ENCODE assay signal across 8 mouse cellular contexts in genomic region chr15:85703194-85703641, GRCm38 (mm10). TPM values are rescaled to one million over a fixed set of nuclear protein-coding genes. Genes with fewer than 3 reads are reported as not detected.
DNase-seq lines count a peak whose midpoint lies in the region; ATAC-seq and TF ChIP-seq lines count a peak whose summit lies in the region.

No protein-coding gene starts in this region.

- TF ChIP-seq CTCF in gastrocnemius, adult 2 months (IDR thresholded peaks at IDR 0.05), result no peak
- no peak for TF ChIP-seq CTCF in kidney, adult 2 months (conservative IDR thresholded peaks at IDR 0.05; ENCODE audit: insufficient read depth, insufficient read length, low read depth, low read length)

- H3K4me3 ChIP-seq in gastrocnemius, adult 2 months, result peak overlapping the region; percentile 48
- no peak overlapping the region for H3K4me3 ChIP-seq in kidney, adult 2 months (ENCODE audit: insufficient read depth, low read depth, low read length)
- H3K4me3 ChIP-seq in neural tube, embryonic 13.5 days, result no peak overlapping the region
- H3K4me3 ChIP-seq in embryonic facial prominence, embryonic 10.5 days, result no peak overlapping the region

- intact Hi-C loops in gastrocnemius, adult 2 months (cut with DNase I), result loop anchor here (2.0 kb wide), 1 partner anchor 14 kb away; no protein-coding TSS in a partner anchor
- intact Hi-C loops in gastrocnemius, postnatal 14 days (cut with DNase I; ENCODE audit: low total_unique reads), result loop anchor here (2.0 kb wide), 1 partner anchor 14 kb away; no protein-coding TSS in a partner anchor

- 11% methylated on average over 11 of the region's 11 CpGs for WGBS in kidney, adult 2 months
- 55% methylated on average over 11 of the region's 11 CpGs for WGBS in neural tube, embryonic 13.5 days
- WGBS in embryonic facial prominence, embryonic 10.5 days, result 77% methylated on average over 11 of the region's 11 CpGs

- H3K4me1 ChIP-seq in kidney, adult 2 months (ENCODE audit: control insufficient read depth, insufficient read depth, low read length), result peaks cover 94% of the 10 kb centered on the region
- peaks cover 62% of the 10 kb centered on the region for H3K4me1 ChIP-seq in neural tube, embryonic 13.5 days (replicated peaks)
- H3K4me1 ChIP-seq in embryonic facial prominence, embryonic 10.5 days, result peaks cover 15% of the 10 kb centered on the region

- H3K9ac ChIP-seq in neural tube, embryonic 13.5 days, result peak overlapping the region; percentile 22; the same call in 1 of the 2 replicates

- H3K27ac ChIP-seq in gastrocnemius, adult 2 months, result peak overlapping the region; percentile 84
- H3K27ac ChIP-seq in kidney, adult 2 months (ENCODE audit: insufficient read depth, low read depth, low read length), result peak overlapping the region; percentile 91
- peak overlapping the region; percentile 88 for H3K27ac ChIP-seq in neural tube, embryonic 13.5 days (replicated peaks)
- no peak overlapping the region for H3K27ac ChIP-seq in embryonic facial prominence, embryonic 10.5 days (replicated peaks)

- TF ChIP-seq POLR2A in kidney, adult 2 months (IDR thresholded peaks at IDR 0.05; ENCODE audit: low read depth, low read length), result no peak

- peak; percentile 67 for DNase-seq in gastrocnemius, adult 2 months
- no peak for DNase-seq in gastrocnemius, postnatal 14 days
- peak; percentile 62 for DNase-seq in urinary bladder, postnatal 25 days (ENCODE audit: low spot score)
- DNase-seq in urinary bladder, postnatal 4 days (ENCODE audit: low spot score in 2 of 2), result no peak
- peak; percentile 97 for DNase-seq in kidney, adult 2 months
- no peak for DNase-seq in embryonic facial prominence, embryonic 10.5 days (ENCODE audit: low spot score)
- no peak for DNase-seq in right cerebral cortex, postnatal 14 days

- ATAC-seq in neural tube, embryonic 13.5 days (ENCODE audit: low read depth), result peak; percentile 37

- H3K9me3 ChIP-seq in neural tube, embryonic 13.5 days, result no peaks in the 10 kb centered on the region
- H3K9me3 ChIP-seq in embryonic facial prominence, embryonic 10.5 days, result no peaks in the 10 kb centered on the region

- H3K27me3 ChIP-seq in kidney, adult 2 months (replicated peaks; ENCODE audit: control insufficient read depth, insufficient read depth, low read length), result no peaks in the 10 kb centered on the region
- H3K27me3 ChIP-seq in neural tube, embryonic 13.5 days, result no peaks in the 10 kb centered on the region
- H3K27me3 ChIP-seq in embryonic facial prominence, embryonic 10.5 days (replicated peaks; ENCODE audit: low read depth, poor library complexity, severe bottlenecking), result peaks cover 48% of the 10 kb centered on the region

- peaks cover 9% of the 10 kb centered on the region; the same call in 1 of the 2 replicates for H3K36me3 ChIP-seq in kidney, adult 2 months (ENCODE audit: control insufficient read depth, insufficient read depth, low read length)
- peaks cover 95% of the 10 kb centered on the region for H3K36me3 ChIP-seq in neural tube, embryonic 13.5 days
- no peaks in the 10 kb centered on the region for H3K36me3 ChIP-seq in embryonic facial prominence, embryonic 10.5 days (replicated peaks)

- H3K4me2 ChIP-seq in neural tube, embryonic 13.5 days, result peak overlapping the region; percentile 9; the same call in 1 of the 2 replicates

RNA-seq across cellular contexts. Expression of gene Ppara, which starts 31.6 kb away (rescaled TPM):
- total RNA-seq in gastrocnemius, adult 2 months (2021), result 10 to 100 TPM; 15.4 to 47.2 TPM
- total RNA-seq in gastrocnemius, postnatal 14 days (2021), result 10 to 100 TPM in 1 of 2 experiments, 1 to 10 TPM in 1; 6.3 to 16.3 TPM
- polyA plus RNA-seq in kidney, adult 2 months (2012; rRNA removed), result 31.3 and 32.5 TPM in 2 replicates
- polyA plus RNA-seq in neural tube, embryonic 13.5 days (2015; fragmentation: Nextera tagmentation; extraction: Ambion mirVana), result 1.0 and 2.0 TPM in 2 replicates
- polyA plus RNA-seq in embryonic facial prominence, embryonic 10.5 days (2016; fragmentation: Nextera tagmentation; extraction: Ambion mirVana), result 0.29 and 0.75 TPM in 2 replicates

Comparison
In these comparisons a context has a peak if more than half of its experiments do, and no peak if none do; other contexts are left out.
1. DNase-seq: peak in gastrocnemius, adult 2 months (single experiment), urinary bladder, postnatal 25 days (single experiment) and kidney, adult 2 months (single experiment); none in gastrocnemius, postnatal 14 days (single experiment), urinary bladder, postnatal 4 days (0 of 2), embryonic facial prominence, embryonic 10.5 days (single experiment) and right cerebral cortex, postnatal 14 days (single experiment).
2. RNA of gene Ppara, which starts 31.6 kb away (polyA plus RNA-seq): 31.3 to 32.5 TPM in kidney, adult 2 months; 1.0 to 2.0 TPM in neural tube, embryonic 13.5 days and 0.29 to 0.75 TPM in embryonic facial prominence, embryonic 10.5 days; every median in the first group is over 10 times any median in the second.